Comparison of ENCODE assay signal across 19 mouse cellular contexts in the genomic region with DNA sequence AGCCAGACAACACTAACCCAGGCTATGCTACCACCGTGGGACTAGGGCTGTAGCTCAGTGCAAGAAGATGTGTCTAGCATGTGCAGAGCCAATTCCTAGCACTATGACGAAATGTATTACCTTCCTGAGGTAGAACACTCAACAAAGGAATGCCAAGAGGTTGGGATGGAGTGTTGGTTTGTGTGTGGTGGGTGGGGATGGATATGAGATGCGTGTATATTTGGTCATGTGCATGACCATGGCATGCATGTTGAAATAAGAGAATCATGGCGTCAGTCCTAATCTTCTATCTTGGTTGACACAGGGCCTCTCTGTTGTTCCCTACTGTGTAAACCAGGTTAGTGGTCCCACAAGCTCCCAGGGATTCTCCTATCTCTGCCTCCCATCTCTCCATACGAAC.
DNase-seq lines count a peak whose midpoint lies in the region; ATAC-seq and TF ChIP-seq lines count a peak whose summit lies in the region.
"Had no signal": no experiment of that assay in that cellular context is flagged by ENCODE, and none has a peak within 500 bp of the region (broad histone marks: within the 10 kb centered on the region; RNA-seq: fewer than 3 reads in every experiment).

No protein-coding gene starts in this region.

- no peaks in the 10 kb centered on the region for H3K27me3 ChIP-seq in heart, embryonic 11.5 days (ENCODE audit: control insufficient read depth, insufficient read depth, low read length)
- no peaks in the 10 kb centered on the region for H3K27me3 ChIP-seq in heart, embryonic 14.5 days (ENCODE audit: control insufficient read depth, insufficient read depth, low read length)
- H3K27me3 ChIP-seq in heart, embryonic 10.5 days (ENCODE audit: insufficient read depth, poor library complexity, severe bottlenecking): no peaks in the 10 kb centered on the region
- no peaks in the 10 kb centered on the region for H3K27me3 ChIP-seq in heart, postnatal 0 days (ENCODE audit: control insufficient read depth, insufficient read depth, low read length)
- H3K27me3 ChIP-seq: embryonic facial prominence, embryonic 13.5 days; forebrain, embryonic 12.5 days; forebrain, embryonic 15.5 days; hindbrain, embryonic 12.5 days; hindbrain, embryonic 15.5 days had no signal

- peak; percentile 83 for DNase-seq in heart, adult 11 months
- DNase-seq in heart, embryonic 10.5 days (ENCODE audit: low spot score): no peak
- no peak for DNase-seq in heart, postnatal 0 days (ENCODE audit: low spot score)
- DNase-seq in heart, adult 18-20 months: no peak
- DNase-seq: adrenal gland, adult 8-10 months; adrenal gland, postnatal 25 days; embryo, embryonic 11 days; gastrocnemius, postnatal 25 days had no signal

- no peaks in the 10 kb centered on the region; the same call in 1 of the 2 replicates for H3K4me1 ChIP-seq in heart, embryonic 11.5 days (ENCODE audit: control insufficient read depth, insufficient read depth, low read length)
- H3K4me1 ChIP-seq in heart, embryonic 14.5 days (ENCODE audit: control insufficient read depth in 2 of 2, insufficient read depth in 2 of 2, low read length in 2 of 2): peaks cover 8 to 19% of the 10 kb centered on the region in 2 experiments
- peaks cover 18% of the 10 kb centered on the region for H3K4me1 ChIP-seq in heart, embryonic 10.5 days
- H3K4me1 ChIP-seq in heart, postnatal 0 days (ENCODE audit: control insufficient read depth, insufficient read depth): peaks cover 25% of the 10 kb centered on the region; the same call in 1 of the 2 replicates
- H3K4me1 ChIP-seq: embryonic facial prominence, embryonic 10.5 days; embryonic facial prominence, embryonic 13.5 days; forebrain, embryonic 15.5 days; hindbrain, embryonic 12.5 days; hindbrain, embryonic 15.5 days had no signal

- WGBS in heart, embryonic 11.5 days (ENCODE audit: insufficient replicate concordance): 91% methylated on average over 5 of the region's 5 CpGs
- 90% methylated on average over 5 of the region's 5 CpGs for WGBS in heart, embryonic 14.5 days
- WGBS in heart, embryonic 10.5 days: 87% methylated on average over 5 of the region's 5 CpGs
- WGBS in heart, postnatal 0 days: 87% methylated on average over 5 of the region's 5 CpGs

- H3K27ac ChIP-seq in heart, embryonic 11.5 days (ENCODE audit: low read depth, low read length): no peak overlapping the region
- peak overlapping the region; percentile 27 to 46; a peak in 3 of 4 replicates for H3K27ac ChIP-seq in heart, embryonic 14.5 days (replicated peaks in 1 of 2; ENCODE audit: control insufficient read depth in 1 of 2, insufficient read depth in 1 of 2, low read depth in 2 of 2, low read length in 2 of 2)
- H3K27ac ChIP-seq in heart, embryonic 10.5 days: no peak overlapping the region
- H3K27ac ChIP-seq in heart, postnatal 0 days (ENCODE audit: low read depth): peak overlapping the region; percentile 30; the same call in 1 of the 2 replicates
- H3K27ac ChIP-seq: embryonic facial prominence, embryonic 10.5 days; embryonic facial prominence, embryonic 13.5 days; forebrain, embryonic 12.5 days; forebrain, embryonic 15.5 days; hindbrain, embryonic 12.5 days; hindbrain, embryonic 15.5 days had no signal

- no peak overlapping the region for H3K4me2 ChIP-seq in heart, embryonic 11.5 days
- H3K4me2 ChIP-seq in heart, embryonic 14.5 days (ENCODE audit: low read length): no peak overlapping the region
- H3K4me2 ChIP-seq in heart, postnatal 0 days (ENCODE audit: low read depth, low read length): no peak overlapping the region
- H3K4me2 ChIP-seq: embryonic facial prominence, embryonic 13.5 days; forebrain, embryonic 12.5 days; forebrain, embryonic 15.5 days; hindbrain, embryonic 12.5 days; hindbrain, embryonic 15.5 days had no signal

- TF ChIP-seq EP300 in heart, postnatal 0 days (IDR thresholded peaks at IDR 0.05; ENCODE audit: low read depth): no peak

- no peaks in the 10 kb centered on the region for H3K36me3 ChIP-seq in heart, embryonic 11.5 days (ENCODE audit: control insufficient read depth, insufficient read depth, low read length)
- no peaks in the 10 kb centered on the region for H3K36me3 ChIP-seq in heart, embryonic 14.5 days (ENCODE audit: control insufficient read depth, insufficient read depth, low read length)
- no peaks in the 10 kb centered on the region for H3K36me3 ChIP-seq in heart, embryonic 10.5 days
- no peaks in the 10 kb centered on the region for H3K36me3 ChIP-seq in heart, postnatal 0 days (replicated peaks; ENCODE audit: control insufficient read depth, insufficient read depth, low read length)
- H3K36me3 ChIP-seq: embryonic facial prominence, embryonic 10.5 days; embryonic facial prominence, embryonic 13.5 days; forebrain, embryonic 12.5 days; forebrain, embryonic 15.5 days; hindbrain, embryonic 12.5 days; hindbrain, embryonic 15.5 days had no signal

- ATAC-seq in heart, embryonic 11.5 days (replicated peaks; ENCODE audit: insufficient number of reproducible peaks, low FRiP score, low TSS enrichment): no peak
- no peak for ATAC-seq in heart, embryonic 14.5 days (ENCODE audit: insufficient number of reproducible peaks, insufficient read depth, low FRiP score, low read depth)
- ATAC-seq in heart, postnatal 0 days (ENCODE audit: insufficient read depth, low read depth): no peak
- ATAC-seq: activated CD4-positive, CD25-positive, alpha-beta regulatory T cell, adult 4 months; forebrain, embryonic 15.5 days; intestine, postnatal 0 days had no signal

- H3K9me3 ChIP-seq in heart, embryonic 11.5 days (replicated peaks; ENCODE audit: control insufficient read depth, low read length): no peaks in the 10 kb centered on the region
- H3K9me3 ChIP-seq in heart, embryonic 14.5 days (ENCODE audit: control insufficient read depth, low read length): no peaks in the 10 kb centered on the region
- H3K9me3 ChIP-seq in heart, embryonic 10.5 days: no peaks in the 10 kb centered on the region
- H3K9me3 ChIP-seq in heart, postnatal 0 days (replicated peaks; ENCODE audit: control insufficient read depth, low read length): no peaks in the 10 kb centered on the region
- H3K9me3 ChIP-seq: embryonic facial prominence, embryonic 10.5 days; embryonic facial prominence, embryonic 13.5 days; forebrain, embryonic 12.5 days; forebrain, embryonic 15.5 days; hindbrain, embryonic 12.5 days; hindbrain, embryonic 15.5 days had no signal

- TF ChIP-seq CTCF in heart, postnatal 0 days (IDR thresholded peaks at IDR 0.05; ENCODE audit: low read depth): no peak

- H3K9ac ChIP-seq in heart, embryonic 11.5 days (ENCODE audit: low read depth, low read length): no peak overlapping the region
- H3K9ac ChIP-seq in heart, embryonic 14.5 days (ENCODE audit: low read length): no peak overlapping the region
- no peak overlapping the region for H3K9ac ChIP-seq in heart, postnatal 0 days (replicated peaks; ENCODE audit: low read depth, low read length)
- H3K9ac ChIP-seq: embryonic facial prominence, embryonic 13.5 days; forebrain, embryonic 12.5 days; forebrain, embryonic 15.5 days; hindbrain, embryonic 12.5 days; hindbrain, embryonic 15.5 days had no signal

- H3K4me3 ChIP-seq in heart, embryonic 11.5 days (ENCODE audit: low read depth, low read length): no peak overlapping the region
- no peak overlapping the region for H3K4me3 ChIP-seq in heart, embryonic 14.5 days (ENCODE audit: control insufficient read depth in 1 of 2, insufficient read depth in 1 of 2, low read depth in 1 of 2, low read length in 2 of 2)
- no peak overlapping the region for H3K4me3 ChIP-seq in heart, embryonic 10.5 days
- no peak overlapping the region for H3K4me3 ChIP-seq in heart, postnatal 0 days (ENCODE audit: low read depth, low read length)
- H3K4me3 ChIP-seq: embryonic facial prominence, embryonic 10.5 days; embryonic facial prominence, embryonic 13.5 days; erythroblast, embryonic 14.5 days; forebrain, embryonic 12.5 days; forebrain, embryonic 15.5 days; hindbrain, embryonic 12.5 days; hindbrain, embryonic 15.5 days had no signal

Comparison
In these comparisons a context has a peak if more than half of its experiments do, and no peak if none do; other contexts are left out.
1. H3K27ac ChIP-seq: peak in heart, embryonic 14.5 days (2 of 2) and heart, postnatal 0 days (single experiment); none in heart, embryonic 11.5 days (single experiment) and heart, embryonic 10.5 days (single experiment).